In genomic region chr2:35566957-35567693, GRCm38 (mm10) we compare ENCODE assay signal across 16 mouse cellular contexts. TPM values are rescaled to one million over a fixed set of nuclear protein-coding genes. Genes with fewer than 3 reads are reported as not detected.
DNase-seq lines count a peak whose midpoint lies in the region; ATAC-seq and TF ChIP-seq lines count a peak whose summit lies in the region.
"Had no signal": no experiment of that assay in that cellular context is flagged by ENCODE, and none has a peak within 500 bp of the region (broad histone marks: within the 10 kb centered on the region; RNA-seq: fewer than 3 reads in every experiment).

No protein-coding gene starts in this region.

- H3K9ac ChIP-seq in intestine, postnatal 0 days (ENCODE audit: low read depth, low read length), result no peak overlapping the region
- H3K9ac ChIP-seq: embryonic facial prominence, embryonic 15.5 days; limb, embryonic 15.5 days; liver, postnatal 0 days had no signal

- H3K9me3 ChIP-seq in intestine, postnatal 0 days (ENCODE audit: control insufficient read depth), result no peaks in the 10 kb centered on the region
- H3K9me3 ChIP-seq: embryonic facial prominence, embryonic 15.5 days; limb, embryonic 15.5 days had no signal

- peak; percentile 38 for DNase-seq in cerebellum, adult 11 months
- DNase-seq in cerebellum, postnatal 10 days, result no peak
- DNase-seq in kidney, adult 2 months, result peak; percentile 21
- DNase-seq in kidney, adult 8-10 months, result no peak
- DNase-seq in cerebellum, adult 2 months, result peak; percentile 52 to 53
- no peak for DNase-seq in layer of hippocampus, postnatal 14 days (ENCODE audit: low spot score in 2 of 2)
- DNase-seq: heart, postnatal 4 days; liver, postnatal 0 days; lung, postnatal 4 days had no signal

- 0 out of 2 replicates have a peak, but pooled peaks have one; percentile 4 for ATAC-seq in intestine, postnatal 0 days
- ATAC-seq in inflammation-experienced regulatory T-cells, adult 6 months, result no peak
- ATAC-seq: liver, postnatal 0 days; midbrain, embryonic 16.5 days had no signal

- no peak overlapping the region for H3K4me2 ChIP-seq in intestine, postnatal 0 days (replicated peaks; ENCODE audit: low read depth)
- H3K4me2 ChIP-seq: embryonic facial prominence, embryonic 15.5 days; limb, embryonic 15.5 days had no signal

- no peak overlapping the region for H3K27ac ChIP-seq in kidney, adult 2 months (ENCODE audit: insufficient read depth, low read depth, low read length)
- no peak overlapping the region; the same call in 1 of the 2 replicates for H3K27ac ChIP-seq in cerebellum, adult 2 months (ENCODE audit: insufficient read depth, low read length)
- no peak overlapping the region; the same call in 1 of the 2 replicates for H3K27ac ChIP-seq in intestine, postnatal 0 days (ENCODE audit: low read depth, low read length)
- H3K27ac ChIP-seq: embryonic facial prominence, embryonic 15.5 days; kidney, postnatal 0 days; layer of hippocampus, adult 2 months; limb, embryonic 15.5 days had no signal

- no peaks in the 10 kb centered on the region for H3K36me3 ChIP-seq in kidney, adult 2 months (ENCODE audit: control insufficient read depth, insufficient read depth, low read length)
- no peaks in the 10 kb centered on the region for H3K36me3 ChIP-seq in intestine, postnatal 0 days (ENCODE audit: control insufficient read depth, insufficient read depth)
- H3K36me3 ChIP-seq: embryonic facial prominence, embryonic 15.5 days; limb, embryonic 15.5 days had no signal

- no peak for TF ChIP-seq CTCF in kidney, adult 2 months (conservative IDR thresholded peaks at IDR 0.05; ENCODE audit: insufficient read depth, insufficient read length, low read depth, low read length)
- TF ChIP-seq CTCF in cerebellum, adult 2 months (IDR thresholded peaks at IDR 0.05; ENCODE audit: borderline replicate concordance, insufficient read depth, low read depth, low read length), result 0 out of 2 replicates have a peak, but pooled peaks have one; percentile 3
- no peak for TF ChIP-seq CTCF in intestine, postnatal 0 days (IDR thresholded peaks at IDR 0.05; ENCODE audit: low read depth)

- no peak overlapping the region for H3K4me3 ChIP-seq in kidney, adult 2 months (ENCODE audit: insufficient read depth, low read depth, low read length)
- no peak overlapping the region for H3K4me3 ChIP-seq in cerebellum, adult 2 months (replicated peaks; ENCODE audit: insufficient read depth, low read depth, low read length)
- no peak overlapping the region for H3K4me3 ChIP-seq in intestine, postnatal 0 days (ENCODE audit: low read depth, low read length)
- H3K4me3 ChIP-seq: embryonic facial prominence, embryonic 15.5 days; layer of hippocampus, adult 2 months; limb, embryonic 15.5 days had no signal

- H3K4me1 ChIP-seq in kidney, adult 2 months (ENCODE audit: control insufficient read depth, insufficient read depth, low read length), result no peaks in the 10 kb centered on the region
- H3K4me1 ChIP-seq in cerebellum, adult 2 months (ENCODE audit: control insufficient read depth, insufficient read depth, low read length), result peaks cover 28% of the 10 kb centered on the region
- H3K4me1 ChIP-seq in intestine, postnatal 0 days (replicated peaks; ENCODE audit: control insufficient read depth, insufficient read depth, low read length), result peaks cover 14% of the 10 kb centered on the region; the same call in 1 of the 2 replicates
- H3K4me1 ChIP-seq: limb, embryonic 15.5 days had no signal

- H3K27me3 ChIP-seq in kidney, adult 2 months (replicated peaks; ENCODE audit: control insufficient read depth, insufficient read depth, low read length), result no peaks in the 10 kb centered on the region
- H3K27me3 ChIP-seq in cerebellum, adult 2 months (ENCODE audit: control insufficient read depth, insufficient read depth, low read length), result no peaks in the 10 kb centered on the region
- no peaks in the 10 kb centered on the region for H3K27me3 ChIP-seq in intestine, postnatal 0 days (replicated peaks; ENCODE audit: control insufficient read depth, insufficient read depth, low read length)
- H3K27me3 ChIP-seq: embryonic facial prominence, embryonic 15.5 days; limb, embryonic 15.5 days had no signal

- 82% methylated on average over 11 of the region's 11 CpGs for WGBS in kidney, adult 2 months
- 50% methylated on average over 11 of the region's 11 CpGs for WGBS in cerebellum, adult 2 months
- WGBS in intestine, postnatal 0 days, result 78% methylated on average over 11 of the region's 11 CpGs

- no peak for TF ChIP-seq POLR2A in kidney, adult 2 months (IDR thresholded peaks at IDR 0.05; ENCODE audit: low read depth, low read length)
- TF ChIP-seq POLR2A in cerebellum, adult 2 months (IDR thresholded peaks at IDR 0.05; ENCODE audit: borderline replicate concordance, insufficient read depth, low read length), result no peak

RNA-seq across cellular contexts. Expression of gene Dab2ip, which starts 9.1 kb away (rescaled TPM):
- 32.9 and 42.9 TPM in 2 replicates for polyA plus RNA-seq in kidney, adult 2 months (2012; rRNA removed)
- 136 and 171 TPM in 2 replicates for polyA plus RNA-seq in cerebellum, adult 2 months (2012; rRNA removed)
- 41.3 and 48.5 TPM in 2 replicates for polyA plus RNA-seq in intestine, postnatal 0 days (2015; fragmentation: Nextera tagmentation; extraction: Ambion mirVana)
- under 1 TPM; 0.46 to 0.69 (median 0.54) TPM for polyA plus RNA-seq in inflammation-experienced regulatory T-cells, adult 6 months (2017; shearing (Covaris generic))
- 100 to 1,000 TPM; 113 to 114 TPM for total RNA-seq in layer of hippocampus, postnatal 14 days (2021)

Comparison
In these comparisons a context has a peak if more than half of its experiments do, and no peak if none do; other contexts are left out.
1. DNase-seq: peak in cerebellum, adult 11 months (single experiment), kidney, adult 2 months (single experiment) and cerebellum, adult 2 months (2 of 2); none in cerebellum, postnatal 10 days (0 of 2), kidney, adult 8-10 months (0 of 2) and layer of hippocampus, postnatal 14 days (0 of 2).
2. RNA of gene Dab2ip, which starts 9.1 kb away (polyA plus RNA-seq): 136 to 171 TPM in cerebellum, adult 2 months, 41.3 to 48.5 TPM in intestine, postnatal 0 days and 32.9 to 42.9 TPM in kidney, adult 2 months; 0.46 to 0.69 TPM in inflammation-experienced regulatory T-cells, adult 6 months; every median in the first group is over 10 times any median in the second.